Mouse (Mus musculus): ENCODE measurements around the gene Lrmda.

- no peak for TF ChIP-seq CTCF (IDR thresholded peaks at IDR 0.05 in 2 of 3, conservative IDR thresholded peaks at IDR 0.05 in 1 of 3; ENCODE audit: control insufficient read depth in 1 of 3, insufficient read depth in 1 of 3, low read depth in 2 of 3, low read length in 3 of 3, poor library complexity in 1 of 3, severe bottlenecking in 1 of 3)
- no peak for TF ChIP-seq ZNF384 (IDR thresholded peaks at IDR 0.05; ENCODE audit: low read depth, low read length)
- TF ChIP-seq ZMIZ1 (IDR thresholded peaks at IDR 0.05; ENCODE audit: low read depth, low read length) = no peak
- TF ChIP-seq POLR2A (IDR thresholded peaks at IDR 0.05; ENCODE audit: control insufficient read depth in 1 of 2, insufficient read depth in 1 of 2, low read depth in 1 of 2, low read length in 2 of 2, poor library complexity in 1 of 2) = no peak
- TF ChIP-seq POLR2AphosphoS2 (IDR thresholded peaks at IDR 0.05; ENCODE audit: low read length) = no peak
- no peak for TF ChIP-seq EP300 (IDR thresholded peaks at IDR 0.05; ENCODE audit: low read depth in 1 of 2, low read length in 2 of 2)
- TF ChIP-seq JUND (IDR thresholded peaks at IDR 0.05; ENCODE audit: low read depth, low read length) = no peak
- TF ChIP-seq ZKSCAN1 (IDR thresholded peaks at IDR 0.05; ENCODE audit: low read depth, low read length) = no peak
- TF ChIP-seq MYB (IDR thresholded peaks at IDR 0.05; ENCODE audit: low read depth, low read length) = no peak
- TF ChIP-seq MYC (IDR thresholded peaks at IDR 0.05; ENCODE audit: low read depth, low read length) = no peak
- no peak for TF ChIP-seq USF2 (IDR thresholded peaks at IDR 0.05; ENCODE audit: borderline replicate concordance in 1 of 2, insufficient read depth in 1 of 2, low read depth in 1 of 2, low read length in 2 of 2)
- TF ChIP-seq TAL1 (IDR thresholded peaks at IDR 0.05; ENCODE audit: low read length) = no peak
- no peak for TF ChIP-seq MEF2A (IDR thresholded peaks at IDR 0.05; ENCODE audit: extremely low read depth, insufficient replicate concordance, low read depth, low read length, poor library complexity, severe bottlenecking)
Measured at GRCm38 (mm10) chr14:22364010-22364748, 344.7 kb downstream of the Lrmda start.
